Mouse (Mus musculus): Measurements from ENCODE around the gene Stk32b. TPM values are rescaled to one million over a fixed set of nuclear protein-coding genes. Genes with fewer than 3 reads are reported as not detected.

Stk32b gene
- total RNA-seq (2021): under 1 TPM; 0.21 to 0.41 TPM

- peak; percentile 33 for DNase-seq
These were observed at the start of gene Stk32b for GRCm38 (mm10) chr5:37716505-37717372. Gene Stk32b, minus strand, starts transcription at chr5:37717171.

DNA sequence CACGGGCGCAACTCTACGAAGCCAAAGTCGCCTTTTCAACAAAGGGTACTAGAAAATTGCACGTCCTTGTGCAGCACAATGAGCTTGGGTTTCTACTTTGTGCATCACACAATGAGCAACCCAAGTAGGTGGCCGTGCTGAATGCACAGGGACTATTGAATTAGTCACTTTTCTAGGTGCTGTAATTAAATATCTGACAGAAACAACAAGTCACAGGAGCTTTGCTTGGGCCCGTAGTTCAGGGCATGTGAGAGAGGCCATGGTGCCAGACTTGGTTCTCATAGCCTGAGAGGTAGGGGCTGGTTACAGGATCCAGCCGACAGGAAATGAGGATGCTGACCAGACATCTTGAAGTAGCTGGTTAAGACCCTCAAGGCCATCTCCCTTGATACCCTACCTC lies 48.9 kb upstream of the Stk32b start:
- DNase-seq: no peak

- no peak for DNase-seq
These were observed 45.1 kb upstream of the Stk32b start for GRCm38 (mm10) chr5:37762046-37762445.

- DNase-seq: no peak
These were observed 36.4 kb upstream of the Stk32b start for GRCm38 (mm10) chr5:37753366-37753765.

DNA sequence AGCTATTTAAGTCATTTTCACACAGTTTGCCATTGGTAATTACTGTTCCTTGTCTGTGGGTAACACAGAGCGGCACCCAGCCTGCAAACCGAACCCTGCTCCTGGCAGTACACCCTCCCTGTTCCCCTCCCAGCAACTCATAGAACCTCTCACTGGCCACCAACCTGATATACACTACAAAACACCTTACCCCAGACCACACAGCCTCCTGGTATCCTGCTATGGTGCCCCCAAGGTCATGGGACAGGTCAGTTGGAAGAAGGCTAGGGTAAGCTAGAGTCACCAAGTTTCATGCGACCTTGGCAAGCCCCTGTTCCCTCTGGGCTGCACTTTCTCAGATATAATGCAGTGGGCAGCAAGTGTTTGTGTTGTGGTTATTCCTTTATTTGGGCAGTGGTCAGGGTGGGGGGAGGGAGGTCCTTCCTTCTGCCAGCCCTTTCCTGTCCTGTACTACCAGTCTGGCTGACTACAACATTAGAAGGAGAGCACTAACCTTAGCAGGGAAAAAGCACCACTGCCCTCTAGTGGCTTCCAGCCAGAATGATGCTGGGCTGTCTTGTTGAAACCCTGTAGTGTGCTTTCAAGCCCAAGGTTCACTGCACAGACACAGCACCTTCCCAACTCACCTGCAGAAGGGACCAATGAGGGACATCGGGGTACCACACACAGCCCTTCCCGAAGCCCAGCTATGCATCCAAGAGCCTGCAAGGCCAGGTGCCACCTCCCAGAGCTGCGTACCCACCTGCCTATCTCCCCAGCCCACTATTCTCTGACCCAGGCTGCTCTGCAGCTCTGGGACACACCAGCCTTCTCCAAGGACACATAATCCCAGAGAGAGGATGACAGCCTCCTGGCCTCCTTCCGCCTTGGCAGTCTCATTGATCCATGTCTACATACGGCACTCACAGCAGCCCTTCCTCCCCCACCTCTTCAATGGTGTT lies 35.3 kb upstream of the Stk32b start:
- DNase-seq: peak; percentile 81

GRCm38 (mm10) chr5:37743889-37744707 lies 27.1 kb upstream of the Stk32b start:
- no peak for DNase-seq

- no peak for DNase-seq
These were observed 19.2 kb upstream of the Stk32b start for GRCm38 (mm10) chr5:37736213-37736612.

- DNase-seq: no peak
These were observed 18.3 kb upstream of the Stk32b start, which contains the start of gene Cytl1 for GRCm38 (mm10) chr5:37735224-37735623. Gene Cytl1, plus strand, starts transcription at chr5:37735519.

- DNase-seq: peak; percentile 18
These were observed 13.8 kb upstream of the Stk32b start for GRCm38 (mm10) chr5:37730781-37731180.

GRCm38 (mm10) chr5:37725220-37725886 lies 8.4 kb upstream of the Stk32b start:
- DNase-seq: peak; percentile 17

DNA sequence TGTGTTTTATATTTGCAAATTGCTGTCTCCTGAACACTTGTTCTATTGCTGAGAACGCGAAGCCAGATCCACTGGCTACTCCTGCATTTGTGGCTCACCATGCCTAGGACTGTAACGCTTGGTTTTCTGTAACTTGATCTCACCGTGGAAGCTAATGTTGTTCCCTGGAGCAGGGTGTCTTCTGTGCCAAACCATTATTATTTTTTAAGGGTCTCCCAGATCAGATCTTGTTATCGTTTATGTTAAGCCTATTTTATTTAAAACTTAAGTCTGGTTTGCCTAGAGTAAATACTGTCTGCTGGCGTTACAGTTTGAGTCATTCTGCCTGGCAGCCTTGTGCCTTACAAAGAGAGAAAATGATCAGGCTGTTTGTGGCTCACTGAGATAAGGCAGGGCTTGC lies 3.7 kb upstream of the Stk32b start:
- DNase-seq: no peak

DNA sequence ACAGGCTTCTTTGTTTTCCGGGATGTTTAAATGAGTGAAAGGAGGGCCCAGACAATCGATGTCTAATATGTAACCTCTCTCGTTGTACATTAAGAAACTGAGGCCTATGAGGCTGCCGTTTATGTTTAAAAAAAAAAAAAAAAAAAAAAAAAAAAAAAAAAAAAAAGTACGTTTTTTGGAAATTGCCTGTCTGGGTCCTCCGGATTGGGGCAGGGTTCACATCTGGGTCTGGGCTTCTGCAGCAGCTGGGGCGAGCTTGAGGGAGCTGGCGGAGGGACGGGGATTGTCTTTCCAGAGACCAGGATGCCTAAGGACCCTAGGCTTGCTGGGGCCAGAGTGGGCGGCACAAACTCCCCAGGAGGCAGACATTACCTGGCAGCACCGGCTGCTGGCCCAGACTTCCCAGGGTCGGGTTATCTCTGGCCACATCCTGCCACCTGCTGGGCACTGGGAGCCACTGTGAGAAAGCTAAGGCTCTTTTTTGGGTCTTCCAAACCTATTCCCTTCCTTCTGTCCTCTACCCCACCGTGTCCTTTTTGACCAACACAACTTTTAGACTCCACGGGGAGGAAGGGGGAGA lies 503 bp upstream of the Stk32b start:
- peak; percentile 68 for DNase-seq

GRCm38 (mm10) chr5:37709257-37709904 lies 7.6 kb downstream of the Stk32b start:
- no peak for DNase-seq

DNA sequence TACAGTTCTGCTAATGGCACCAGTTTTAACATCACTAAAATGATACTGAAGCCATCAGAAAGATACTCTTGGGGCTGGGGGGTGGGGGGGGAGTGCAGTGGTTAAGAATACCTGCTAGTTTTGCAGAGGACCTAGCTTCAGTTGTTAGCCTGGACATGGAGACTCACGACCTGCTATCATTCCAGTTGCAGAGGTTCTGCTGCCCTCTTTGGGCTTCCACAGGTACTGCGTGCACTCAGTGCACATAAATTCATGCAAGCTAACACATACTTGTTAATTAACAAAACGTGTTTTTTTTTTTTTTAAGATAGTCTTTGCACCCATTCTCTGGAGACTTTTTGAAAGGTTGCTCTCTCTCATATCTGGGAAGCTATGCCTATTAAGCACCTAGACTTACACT lies 8.8 kb downstream of the Stk32b start:
- no peak for DNase-seq

DNA sequence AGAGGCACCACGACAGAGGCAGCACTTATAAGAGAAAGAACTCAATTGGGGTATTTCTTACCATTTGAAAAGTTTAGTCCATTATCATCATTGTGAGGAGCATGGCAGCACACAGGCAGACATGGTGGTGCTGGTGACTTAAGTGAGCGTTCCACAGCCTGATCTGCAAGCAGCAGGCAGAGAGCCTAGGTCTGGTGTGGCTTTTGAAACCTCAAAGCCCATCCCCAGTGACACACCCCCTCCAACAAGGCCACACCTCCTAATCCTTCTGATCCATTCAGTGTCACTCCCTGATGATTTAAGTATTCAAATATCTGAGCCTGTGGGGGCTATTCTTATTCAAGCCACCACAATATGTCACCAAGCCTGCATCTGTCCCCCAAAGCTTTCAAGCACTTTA lies 12.0 kb downstream of the Stk32b start:
- DNase-seq: no peak

GRCm38 (mm10) chr5:37699757-37700156 lies 17.2 kb downstream of the Stk32b start:
- peak; percentile 57 for DNase-seq

- no peak for DNase-seq
These were observed 19.7 kb downstream of the Stk32b start for GRCm38 (mm10) chr5:37697286-37697685.

- no peak for DNase-seq
These were observed 21.2 kb downstream of the Stk32b start for GRCm38 (mm10) chr5:37695773-37696172.

DNA sequence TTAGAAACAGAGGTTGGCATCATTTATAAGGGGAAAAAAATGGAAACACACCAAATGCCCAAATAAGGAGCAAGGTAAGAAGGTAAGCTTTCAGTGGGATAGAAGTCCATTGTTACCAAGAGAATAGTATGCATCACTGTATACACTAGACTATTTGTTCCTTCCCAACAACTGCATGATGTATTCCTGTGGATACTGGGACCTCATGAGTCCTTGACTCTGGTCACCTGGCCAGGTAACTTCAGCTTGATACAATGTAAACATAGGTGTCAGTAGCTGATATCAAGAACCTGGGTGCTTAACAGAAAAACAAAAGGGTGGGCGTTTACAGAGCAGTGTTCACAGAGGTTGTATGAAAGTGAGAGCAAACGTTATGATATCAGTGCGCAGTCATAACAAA lies 24.2 kb downstream of the Stk32b start:
- DNase-seq: no peak

DNA sequence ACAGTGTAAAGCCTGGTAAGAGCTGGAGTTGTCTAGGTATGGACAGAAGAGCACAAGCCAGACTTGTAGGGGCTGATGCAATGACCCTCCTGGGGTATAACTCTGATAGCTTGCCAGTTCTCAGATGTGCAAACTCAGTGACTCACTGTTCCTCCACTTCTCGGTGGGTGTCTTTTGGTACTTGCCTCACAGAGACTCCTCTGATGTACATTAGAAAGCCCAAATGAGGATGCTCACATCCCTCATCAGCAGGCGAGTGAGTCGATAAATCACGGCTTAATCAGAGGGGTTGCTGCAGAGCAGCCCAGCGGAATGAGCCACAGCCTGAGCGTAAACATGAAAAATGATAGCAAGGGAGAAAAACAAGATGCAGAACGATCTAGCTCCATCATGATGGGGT lies 46.2 kb downstream of the Stk32b start:
- DNase-seq: no peak

DNA sequence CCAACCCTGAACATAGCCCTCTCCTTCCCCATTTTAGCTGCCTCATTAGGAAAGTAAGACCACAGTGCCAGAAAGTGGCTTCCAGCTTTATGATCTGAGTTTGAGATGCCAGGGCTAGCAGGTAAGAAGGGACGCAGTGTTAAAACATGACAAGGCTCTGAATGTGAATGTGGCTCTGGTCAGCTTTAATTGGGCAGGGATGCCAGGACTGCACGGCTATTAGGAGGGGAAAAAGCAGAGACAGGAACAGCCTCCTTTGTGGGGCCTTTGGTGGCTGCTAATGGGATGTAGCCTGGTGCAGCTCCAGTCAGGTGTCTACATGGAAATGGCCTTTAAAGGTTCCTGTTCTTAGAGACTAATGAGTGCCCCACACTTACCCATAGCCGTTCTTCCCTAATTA lies 52.0 kb downstream of the Stk32b start:
- no peak for DNase-seq
